Mouse (Mus musculus) embryonic fibroblast, embryonic 13.5 days (primary cell): ENCODE results near the gene Gli3.

Experiments used
- CTCF ChIP-seq: IDR thresholded peaks from 2 replicates; pipeline ENCODE4 v1.5.1; 2011; ENCODE audit warnings: mild to moderate bottlenecking, control low read depth, low read length, moderate library complexity, borderline replicate concordance; ENCODE audit not compliant: insufficient read depth
- POLR2A ChIP-seq: IDR thresholded peaks from 2 replicates; pipeline ENCODE4 v1.6.1; 2011; ENCODE audit warnings: low read depth, mild to moderate bottlenecking, control low read depth, low read length, moderate library complexity

DNA sequence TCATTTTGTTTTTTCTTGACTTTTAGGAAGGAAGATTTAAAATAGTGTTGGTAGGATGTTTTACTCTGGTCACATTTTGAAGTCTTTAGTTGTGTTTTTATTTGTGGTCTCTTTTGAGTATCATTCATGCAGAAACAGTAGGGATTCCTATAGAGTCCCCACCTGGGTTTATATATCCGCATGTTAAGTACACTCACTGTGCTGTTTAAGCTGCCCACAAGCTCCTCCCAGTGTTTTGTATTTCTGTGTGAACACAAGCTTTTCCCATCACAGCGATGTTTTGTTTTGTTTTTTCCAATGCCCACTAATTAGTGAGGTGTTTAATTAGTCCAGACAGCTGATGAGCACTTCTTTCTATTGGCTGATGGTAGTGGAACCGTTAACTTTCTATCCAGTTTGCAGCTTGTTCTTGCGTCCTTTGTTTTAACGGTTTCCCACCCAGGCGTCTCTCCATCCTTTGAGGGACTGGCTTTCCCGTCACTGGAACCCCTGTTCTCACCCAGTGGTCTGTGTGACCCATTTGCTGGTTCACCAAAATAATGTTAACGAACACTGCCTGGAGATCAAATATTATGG, 87.1 kb downstream of the Gli3 start:
- TF ChIP-seq CTCF = no peak
- no peak for TF ChIP-seq POLR2A
